Mouse (Mus musculus): ENCODE measurements around the gene Qrich2. TPM values are rescaled to one million over a fixed set of nuclear protein-coding genes. Genes with fewer than 3 reads are reported as not detected.

Gene Qrich2
- total and polyA plus RNA-seq, 3 experiments, result 0.29 to 0.38 (median 0.32) TPM

GRCm38 (mm10) chr11:116479832-116480231 lies 13.8 kb upstream of the Qrich2 start:
- dilution Hi-C loops (cut with MboI; ENCODE audit: extremely low pct_ligation_motif_present, extremely low pct_unique_long_range_greater_than_20kb, low sequenced_read_pairs) (no loop called here), in situ Hi-C loops (cut with MboI; ENCODE audit: low pct_ligation_motif_present, low pct_unique_long_range_greater_than_20kb, low sequenced_read_pairs) (no loop called here)
- no peaks in the 10 kb centered on the region for H3K79me2 ChIP-seq (replicated peaks; ENCODE audit: control insufficient read depth, extremely low read depth, insufficient read depth, poor library complexity, severe bottlenecking)
- DNase-seq (ENCODE audit: extremely low read depth), result no peak
- H3K9me3 ChIP-seq (replicated peaks; ENCODE audit: low read length), result no peaks in the 10 kb centered on the region
- peaks cover 88 to 95% of the 10 kb centered on the region in 2 experiments for H3K36me3 ChIP-seq (replicated peaks in 1 of 2; ENCODE audit: control insufficient read depth in 1 of 2, insufficient read depth in 1 of 2, low read length in 1 of 2)
- no peaks in the 10 kb centered on the region for H3K4me1 ChIP-seq (ENCODE audit: control insufficient read depth in 1 of 2, insufficient read depth in 2 of 2)
- H3K9ac ChIP-seq (ENCODE audit: insufficient read depth, low read depth), result no peak overlapping the region
- TF ChIP-seq PAX5 (IDR thresholded peaks at IDR 0.05; ENCODE audit: low read length) (no peak), CHD2 (IDR thresholded peaks at IDR 0.05; ENCODE audit: low read length) (no peak), JUN (IDR thresholded peaks at IDR 0.05; ENCODE audit: insufficient read depth, low read depth, low read length) (no peak), RCOR1 (conservative IDR thresholded peaks at IDR 0.05; ENCODE audit: low read depth, low read length) (no peak), UBTF (IDR thresholded peaks at IDR 0.05; ENCODE audit: low read depth, low read length) (no peak), NRF1 (IDR thresholded peaks at IDR 0.05; ENCODE audit: low read depth, low read length) (no peak), HCFC1 (IDR thresholded peaks at IDR 0.05; ENCODE audit: low read depth, low read length) (no peak), BHLHE40 (IDR thresholded peaks at IDR 0.05; ENCODE audit: low read depth, low read length) (no peak), MYC (IDR thresholded peaks at IDR 0.05; ENCODE audit: low read depth, low read length) (no peak), IRF4 (IDR thresholded peaks at IDR 0.05; ENCODE audit: low read depth, low read length) (no peak), GABPA (IDR thresholded peaks at IDR 0.05; ENCODE audit: insufficient replicate concordance, low read depth, low read length) (no peak), CHD1 (IDR thresholded peaks at IDR 0.05; ENCODE audit: low read depth, low read length) (no peak), MEF2A (IDR thresholded peaks at IDR 0.05; ENCODE audit: borderline replicate concordance, low read depth, low read length) (no peak), SMC3 (IDR thresholded peaks at IDR 0.05; ENCODE audit: low read depth, low read length) (no peak), ETS1 (conservative IDR thresholded peaks at IDR 0.05; ENCODE audit: low read depth, low read length) (no peak), SIN3A (IDR thresholded peaks at IDR 0.05; ENCODE audit: low read length) (no peak), ZMIZ1 (IDR thresholded peaks at IDR 0.05; ENCODE audit: low read depth, low read length) (no peak)
- H3K4me2 ChIP-seq (ENCODE audit: insufficient read depth, low read depth, poor library complexity, severe bottlenecking), result no peak overlapping the region
- no peak overlapping the region for H3K4me3 ChIP-seq (replicated peaks in 1 of 3; ENCODE audit: low read depth in 2 of 3, low read length in 2 of 3, poor library complexity in 1 of 3)
- no peak overlapping the region for H3K27ac ChIP-seq (ENCODE audit: insufficient read depth, low read depth)
- H3K27me3 ChIP-seq (replicated peaks), result no peaks in the 10 kb centered on the region

DNA sequence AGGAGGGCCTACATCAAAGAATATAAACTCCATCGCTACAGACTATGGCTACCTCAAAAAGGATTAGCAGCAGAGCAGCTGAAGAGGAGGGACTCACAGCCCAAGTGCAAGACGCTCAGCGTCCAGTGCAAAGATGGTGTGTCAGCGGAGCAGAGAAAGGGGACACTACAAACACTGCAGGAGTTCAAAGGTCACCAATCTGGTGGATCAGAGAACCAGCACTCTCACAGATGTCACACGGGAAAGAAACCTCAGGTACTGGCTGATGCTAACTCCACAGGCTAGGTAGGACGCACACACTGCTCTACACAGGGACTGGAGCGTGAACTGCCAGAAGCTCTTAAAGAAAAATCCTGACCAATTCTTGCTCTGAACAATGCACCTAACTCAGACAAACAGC lies 12.9 kb upstream of the Qrich2 start:
- H3K79me2 ChIP-seq (replicated peaks; ENCODE audit: control insufficient read depth, extremely low read depth, insufficient read depth, poor library complexity, severe bottlenecking), result no peaks in the 10 kb centered on the region
- H3K27me3 ChIP-seq (replicated peaks), result no peaks in the 10 kb centered on the region
- H3K4me1 ChIP-seq (ENCODE audit: control insufficient read depth in 1 of 2, insufficient read depth in 2 of 2), result no peaks in the 10 kb centered on the region
- dilution Hi-C loops (cut with MboI; ENCODE audit: extremely low pct_ligation_motif_present, extremely low pct_unique_long_range_greater_than_20kb, low sequenced_read_pairs), result no loop called here
- in situ Hi-C loops (cut with MboI; ENCODE audit: low pct_ligation_motif_present, low pct_unique_long_range_greater_than_20kb, low sequenced_read_pairs), result no loop called here
- no peak overlapping the region for H3K9ac ChIP-seq (ENCODE audit: insufficient read depth, low read depth)
- H3K4me2 ChIP-seq (ENCODE audit: insufficient read depth, low read depth, poor library complexity, severe bottlenecking), result no peak overlapping the region
- H3K27ac ChIP-seq (ENCODE audit: insufficient read depth, low read depth), result no peak overlapping the region
- no peak overlapping the region for H3K4me3 ChIP-seq (replicated peaks in 1 of 3; ENCODE audit: low read depth in 2 of 3, low read length in 2 of 3, poor library complexity in 1 of 3)
- no peaks in the 10 kb centered on the region for H3K9me3 ChIP-seq (replicated peaks; ENCODE audit: low read length)
- peaks cover 85 to 94% of the 10 kb centered on the region in 2 experiments for H3K36me3 ChIP-seq (replicated peaks in 1 of 2; ENCODE audit: control insufficient read depth in 1 of 2, insufficient read depth in 1 of 2, low read length in 1 of 2)
- DNase-seq (ENCODE audit: extremely low read depth), result no peak
- no peak for TF ChIP-seq EP300 (IDR thresholded peaks at IDR 0.05; ENCODE audit: low read length)
- no peak for TF ChIP-seq TBP (conservative IDR thresholded peaks at IDR 0.05; ENCODE audit: low read depth, low read length)
- no peak for TF ChIP-seq ZNF384 (IDR thresholded peaks at IDR 0.05; ENCODE audit: low read depth, low read length)
- no peak for TF ChIP-seq RCOR1 (conservative IDR thresholded peaks at IDR 0.05; ENCODE audit: low read depth, low read length)
- no peak for TF ChIP-seq NELFE (IDR thresholded peaks at IDR 0.05; ENCODE audit: low read depth, low read length)
- no peak for TF ChIP-seq ZC3H11A (IDR thresholded peaks at IDR 0.05; ENCODE audit: low read depth, low read length)

Measured in CH12.LX (cell line).